Mouse (Mus musculus) intestine, postnatal 0 days (tissue): Measurements from ENCODE around the gene Galnt3. TPM values are rescaled to one million over a fixed set of nuclear protein-coding genes. Genes with fewer than 3 reads are reported as not detected.

Experiments used
- ATAC-seq: fragments of 200-750 bp; cut with Nextera tagmentation; 2 replicates; pipeline ENCODE4 v1.8.0; 2017; ENCODE audit warnings: mild to moderate bottlenecking, moderate TSS enrichment, moderate library complexity
- H3K27ac ChIP-seq: fragments of 300-500 bp; sonication (generic); 2 replicates; pipeline ENCODE4 v1.5.1; 2014; ENCODE audit warnings: mild to moderate bottlenecking, low read depth, low read length, moderate library complexity
- H3K27me3 ChIP-seq: fragments of 300-500 bp; sonication (generic); replicated peaks from 2 replicates; pipeline ENCODE4 v1.6.1; 2014; ENCODE audit warnings: low read length, mixed read lengths; ENCODE audit not compliant: control insufficient read depth, insufficient read depth
- H3K36me3 ChIP-seq: fragments of 300-500 bp; sonication (generic); 2 replicates; pipeline ENCODE4 v1.6.1; 2014; ENCODE audit warnings: mild to moderate bottlenecking, moderate library complexity; ENCODE audit not compliant: control insufficient read depth, insufficient read depth
- H3K4me1 ChIP-seq: fragments of 300-500 bp; sonication (generic); replicated peaks from 2 replicates; pipeline ENCODE4 v1.6.1; 2014; ENCODE audit warnings: antibody characterized with exemption, low read length, mixed read lengths; ENCODE audit not compliant: control insufficient read depth, insufficient read depth
- H3K4me2 ChIP-seq: fragments of 300-500 bp; sonication (generic); replicated peaks from 2 replicates; pipeline ENCODE4 v1.6.1; 2014; ENCODE audit warnings: low read depth, mild to moderate bottlenecking, moderate library complexity
- H3K4me3 ChIP-seq: fragments of 300-500 bp; sonication (generic); 2 replicates; pipeline ENCODE4 v1.5.1; 2014; ENCODE audit warnings: low read depth, low read length
- H3K9ac ChIP-seq: fragments of 300-500 bp; sonication (generic); 2 replicates; pipeline ENCODE4 v1.6.1; 2014; ENCODE audit warnings: mild to moderate bottlenecking, low read depth, low read length
- H3K9me3 ChIP-seq: fragments of 300-500 bp; sonication (generic); 2 replicates; pipeline ENCODE4 v1.6.1; 2016; ENCODE audit warnings: mixed run types; ENCODE audit not compliant: control insufficient read depth
- CTCF ChIP-seq: sonication (generic); IDR thresholded peaks from 2 replicates; pipeline ENCODE4 v1.5.1; 2016; ENCODE audit warnings: low read depth, mild to moderate bottlenecking, control low read depth, antibody characterized with exemption, moderate library complexity
- WGBS: fragments of 180-500 bp; shearing (Covaris S2); extraction: QIAGEN DNeasy Blood & Tissue Kit; methylation state at CpG from one replicate; pipeline ENCODE4 v1.1.7; 2014; 5-methylcytosine and 5-hydroxymethylcytosine counted together
- polyA plus RNA-seq: library from polyadenylated mRNA; unstranded; fragments of >200 nt; fragmentation: Nextera tagmentation; extraction: Ambion mirVana; gene quantifications from 2 replicates; pipeline ENCODE4 v1.2.1, GENCODE M21; 2015

Gene Galnt3
- polyA plus RNA-seq, 1 experiment from 2014 or later: 19.9 TPM

DNA sequence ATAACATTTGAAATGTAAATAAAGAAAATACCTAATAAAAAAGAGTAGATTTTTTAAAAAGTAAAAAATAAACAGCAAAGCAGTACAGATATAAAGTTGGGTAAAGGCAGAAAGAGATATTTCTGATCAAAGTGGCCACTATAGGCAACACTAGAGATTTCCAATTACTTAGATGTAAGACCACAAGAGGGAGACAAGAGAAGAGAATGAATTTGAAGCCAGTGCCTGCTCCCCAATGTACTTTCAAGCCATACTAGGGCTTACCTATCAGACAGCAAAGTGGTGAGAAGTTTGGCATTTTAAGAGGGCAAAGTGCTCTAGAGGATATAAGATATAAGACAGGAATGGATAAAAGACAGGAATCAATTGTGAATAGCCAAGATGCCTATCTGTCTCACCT is 84.2 kb downstream of the Galnt3 start:
- TF ChIP-seq CTCF: 0 out of 2 replicates have a peak, but pooled peaks have one; percentile 5
- no peak overlapping the region for H3K9ac ChIP-seq

DNA sequence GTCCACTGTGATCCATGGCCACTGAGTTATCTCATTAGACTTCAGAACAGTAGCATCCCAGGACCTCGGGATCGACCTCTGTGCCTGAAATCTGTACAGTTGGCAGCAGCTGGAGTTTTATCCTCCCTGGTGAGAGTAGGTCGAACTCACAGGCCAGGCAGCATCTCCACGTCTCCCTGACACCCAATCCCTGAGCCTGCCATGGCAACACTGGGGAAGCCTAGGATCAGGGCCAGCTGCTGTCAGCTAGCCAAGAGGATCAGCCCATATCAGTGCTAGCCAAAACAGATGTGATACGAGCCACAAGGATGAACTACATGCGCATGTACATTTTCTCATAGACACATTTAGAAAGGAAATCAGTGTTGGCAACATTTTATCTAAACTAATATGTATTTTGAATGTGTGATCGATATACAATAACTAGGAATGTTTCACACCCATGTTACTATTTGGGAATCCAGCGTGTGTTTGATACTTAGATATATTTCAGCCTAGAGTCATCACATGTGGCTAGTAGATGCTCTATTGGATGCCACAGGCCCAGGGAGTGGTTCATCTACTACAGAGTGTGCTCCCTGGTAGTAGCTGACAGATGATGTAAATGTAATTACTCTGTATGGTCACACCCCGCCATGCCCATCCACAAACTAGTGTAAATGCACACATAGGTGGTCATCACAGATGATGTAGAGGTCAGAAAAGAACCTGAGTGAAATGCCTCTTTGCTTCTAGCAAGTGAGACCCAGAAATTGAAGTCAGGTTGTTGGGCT is 89.7 kb downstream of the Galnt3 start:
- no peaks in the 10 kb centered on the region for H3K4me1 ChIP-seq
- no peaks in the 10 kb centered on the region for H3K27me3 ChIP-seq
- H3K9ac ChIP-seq: no peak overlapping the region
- H3K27ac ChIP-seq: no peak overlapping the region
- no peak overlapping the region for H3K4me3 ChIP-seq
- ATAC-seq: no peak
- no peaks in the 10 kb centered on the region for H3K9me3 ChIP-seq
- H3K4me2 ChIP-seq: no peak overlapping the region
- no peaks in the 10 kb centered on the region for H3K36me3 ChIP-seq
- WGBS: 73% methylated on average over 9 of the region's 9 CpGs
- TF ChIP-seq CTCF: no peak

More for the DNA sequence above, 84.2 kb downstream of the Galnt3 start:
- no peak for ATAC-seq
- no peaks in the 10 kb centered on the region for H3K36me3 ChIP-seq
- H3K4me3 ChIP-seq: no peak overlapping the region
- H3K27ac ChIP-seq: no peak overlapping the region
- no peaks in the 10 kb centered on the region for H3K9me3 ChIP-seq
- H3K4me2 ChIP-seq: no peak overlapping the region
- no peaks in the 10 kb centered on the region for H3K27me3 ChIP-seq
- H3K4me1 ChIP-seq: no peaks in the 10 kb centered on the region

Other genes starting within 250 kb of the Galnt3 start
- 2.6 and 2.7 TPM in 2 replicates for gene Ttc21b, start 131.6 kb upstream of the Galnt3 start, polyA plus RNA-seq